Mouse (Mus musculus): Measurements from ENCODE around the gene Pdcd6ip.

The Pdcd6ip gene

DNA sequence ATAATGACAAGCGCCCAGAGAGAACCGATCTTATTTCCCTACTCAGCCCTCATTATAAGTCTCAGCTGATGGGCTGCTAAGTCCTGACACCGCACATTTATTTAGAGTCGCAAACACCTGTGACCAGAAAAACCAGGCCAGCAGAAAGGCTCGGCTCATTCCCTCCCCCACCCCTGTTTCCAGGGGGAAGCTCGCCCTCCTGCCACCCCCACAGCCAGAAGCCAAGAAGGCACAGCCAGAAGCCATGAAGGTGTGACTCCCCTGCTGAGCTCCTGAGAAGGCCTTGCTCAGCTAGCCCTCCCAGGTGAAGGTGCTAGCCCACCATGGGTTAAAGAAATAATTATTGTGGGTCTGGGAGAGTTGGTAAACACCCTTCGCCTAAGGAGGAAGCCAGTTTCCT is 97.3 kb downstream of the Pdcd6ip start:
- no peak for DNase-seq

- no peak for DNase-seq
Observed at GRCm38 (mm10) chr9:113602140-113602539, 105.9 kb downstream of the Pdcd6ip start.

All from kidney, adult 9 months (tissue).